Mouse (Mus musculus): ENCODE measurements at regions not wholly inside any gene's neighbourhood (a gene's known extent, or its start where the extent isn't known, plus 50 kb on each side); places are given as distances from the start of the nearest gene placed in this dataset.

GRCm38 (mm10) chr7:123823976-123824375 lies 158.7 kb upstream of the Hs3st4 start:
- H3K36me3 ChIP-seq = no peaks in the 10 kb centered on the region

GRCm38 (mm10) chr7:123826406-123826805 lies 156.3 kb upstream of the Hs3st4 start:
- WGBS = 74% methylated on average over 5 of the region's 5 CpGs
- no peak overlapping the region for H3K9ac ChIP-seq
- H3K9me3 ChIP-seq = no peaks in the 10 kb centered on the region
- H3K36me3 ChIP-seq = no peaks in the 10 kb centered on the region
- no peak overlapping the region for H3K4me2 ChIP-seq
- no peak overlapping the region for H3K4me3 ChIP-seq
- no peaks in the 10 kb centered on the region for H3K27me3 ChIP-seq
- no peak overlapping the region for H3K27ac ChIP-seq (replicated peaks)
- no peak for ATAC-seq (ENCODE audit: low FRiP score, low read depth)
- no peaks in the 10 kb centered on the region for H3K4me1 ChIP-seq (replicated peaks)

More at GRCm38 (mm10) chr7:123823976-123824375, 158.7 kb upstream of the Hs3st4 start:
- no peak for ATAC-seq (ENCODE audit: low FRiP score, low read depth)
- no peak overlapping the region for H3K9ac ChIP-seq
- H3K4me2 ChIP-seq = no peak overlapping the region
- no peak overlapping the region for H3K27ac ChIP-seq (replicated peaks)
- no peak overlapping the region for H3K4me3 ChIP-seq
- 83% methylated on average over 4 of the region's 4 CpGs for WGBS
- H3K9me3 ChIP-seq = no peaks in the 10 kb centered on the region
- H3K4me1 ChIP-seq (replicated peaks) = no peaks in the 10 kb centered on the region
- no peaks in the 10 kb centered on the region for H3K27me3 ChIP-seq

- no peak overlapping the region for H3K4me2 ChIP-seq
- no peaks in the 10 kb centered on the region for H3K4me1 ChIP-seq (replicated peaks)
- no peaks in the 10 kb centered on the region for H3K27me3 ChIP-seq
- ATAC-seq (ENCODE audit: low FRiP score, low read depth) = no peak
- WGBS = 94% methylated on average over 7 of the region's 7 CpGs
- no peaks in the 10 kb centered on the region for H3K9me3 ChIP-seq
- no peak overlapping the region for H3K9ac ChIP-seq
- no peak overlapping the region for H3K27ac ChIP-seq (replicated peaks)
- H3K36me3 ChIP-seq = no peaks in the 10 kb centered on the region
- H3K4me3 ChIP-seq = no peak overlapping the region
Observed at GRCm38 (mm10) chr7:123842552-123842951, 140.1 kb upstream of the Hs3st4 start.

GRCm38 (mm10) chr7:123847081-123847480 lies 135.6 kb upstream of the Hs3st4 start:
- H3K4me3 ChIP-seq = no peak overlapping the region
- no peaks in the 10 kb centered on the region for H3K27me3 ChIP-seq
- H3K4me1 ChIP-seq (replicated peaks) = 0 out of 2 replicates have a peak, but pooled peaks cover 7% of the 10 kb centered on the region
- 90% methylated on average over 4 of the region's 4 CpGs for WGBS
- H3K9me3 ChIP-seq = no peaks in the 10 kb centered on the region
- ATAC-seq (ENCODE audit: low FRiP score, low read depth) = no peak
- H3K27ac ChIP-seq (replicated peaks) = no peak overlapping the region
- H3K36me3 ChIP-seq = no peaks in the 10 kb centered on the region
- no peak overlapping the region for H3K4me2 ChIP-seq
- H3K9ac ChIP-seq = no peak overlapping the region

- Histone ChIP-seq H3K36me3 (no peaks in the 10 kb centered on the region), H3K9ac (no peak overlapping the region), H3K4me1 (replicated peaks) (0 out of 2 replicates have a peak, but pooled peaks cover 7% of the 10 kb centered on the region), H3K9me3 (no peaks in the 10 kb centered on the region), H3K4me3 (no peak overlapping the region), H3K4me2 (no peak overlapping the region), H3K27ac (replicated peaks) (no peak overlapping the region), H3K27me3 (no peaks in the 10 kb centered on the region)
- no peak for ATAC-seq (ENCODE audit: low FRiP score, low read depth)
- 26% methylated on average over 5 of the region's 5 CpGs for WGBS
Observed at GRCm38 (mm10) chr7:123848644-123849043, 134.0 kb upstream of the Hs3st4 start.

- Histone ChIP-seq H3K4me1 (replicated peaks) (0 out of 2 replicates have a peak, but pooled peaks cover 7% of the 10 kb centered on the region), H3K27ac (replicated peaks) (no peak overlapping the region), H3K4me2 (no peak overlapping the region), H3K36me3 (no peaks in the 10 kb centered on the region), H3K9ac (no peak overlapping the region), H3K27me3 (no peaks in the 10 kb centered on the region), H3K4me3 (no peak overlapping the region), H3K9me3 (no peaks in the 10 kb centered on the region)
- ATAC-seq (ENCODE audit: low FRiP score, low read depth) = no peak
- 62% methylated on average over 3 of the region's 3 CpGs for WGBS
Observed at GRCm38 (mm10) chr7:123849220-123849619, 133.4 kb upstream of the Hs3st4 start.

- H3K27me3 ChIP-seq = no peaks in the 10 kb centered on the region
- H3K27ac ChIP-seq (replicated peaks) = no peak overlapping the region
- no peaks in the 10 kb centered on the region for H3K9me3 ChIP-seq
- no peaks in the 10 kb centered on the region for H3K36me3 ChIP-seq
- ATAC-seq (ENCODE audit: low FRiP score, low read depth) = peak; percentile 66; the same call in 1 of the 2 replicates
- H3K9ac ChIP-seq = no peak overlapping the region
- 67% methylated on average over 10 of the region's 10 CpGs for WGBS
- H3K4me2 ChIP-seq = no peak overlapping the region
- no peak overlapping the region for H3K4me3 ChIP-seq
- H3K4me1 ChIP-seq (replicated peaks) = 0 out of 2 replicates have a peak, but pooled peaks cover 7% of the 10 kb centered on the region
Observed at GRCm38 (mm10) chr7:123850272-123851197, 132.1 kb upstream of the Hs3st4 start.

GRCm38 (mm10) chr7:123857539-123857938 lies 125.1 kb upstream of the Hs3st4 start:
- WGBS = 74% methylated on average over 6 of the region's 6 CpGs
- no peak for ATAC-seq (ENCODE audit: low FRiP score, low read depth)
- Histone ChIP-seq H3K27me3 (no peaks in the 10 kb centered on the region), H3K36me3 (no peaks in the 10 kb centered on the region), H3K27ac (replicated peaks) (no peak overlapping the region), H3K9ac (no peak overlapping the region), H3K4me3 (no peak overlapping the region), H3K4me2 (no peak overlapping the region), H3K4me1 (replicated peaks) (no peaks in the 10 kb centered on the region), H3K9me3 (no peaks in the 10 kb centered on the region)

- no peaks in the 10 kb centered on the region for H3K9me3 ChIP-seq
- H3K9ac ChIP-seq = no peak overlapping the region
- H3K36me3 ChIP-seq = no peaks in the 10 kb centered on the region
- no peak overlapping the region for H3K4me3 ChIP-seq
- no peak overlapping the region for H3K4me2 ChIP-seq
- H3K27me3 ChIP-seq = no peaks in the 10 kb centered on the region
- no peak for ATAC-seq (ENCODE audit: low FRiP score, low read depth)
- WGBS = 90% methylated on average over 2 of the region's 2 CpGs
- no peaks in the 10 kb centered on the region for H3K4me1 ChIP-seq (replicated peaks)
- H3K27ac ChIP-seq (replicated peaks) = no peak overlapping the region
Observed at GRCm38 (mm10) chr7:123861706-123862105, 121.0 kb upstream of the Hs3st4 start.

- H3K4me2 ChIP-seq = no peak overlapping the region
- H3K9ac ChIP-seq = no peak overlapping the region
- no peaks in the 10 kb centered on the region for H3K27me3 ChIP-seq
- H3K9me3 ChIP-seq = no peaks in the 10 kb centered on the region
- no peaks in the 10 kb centered on the region for H3K36me3 ChIP-seq
- H3K27ac ChIP-seq (replicated peaks) = no peak overlapping the region
- no peak overlapping the region for H3K4me3 ChIP-seq
- no peak for ATAC-seq (ENCODE audit: low FRiP score, low read depth)
- H3K4me1 ChIP-seq (replicated peaks) = no peaks in the 10 kb centered on the region
- 62% methylated on average over 4 of the region's 4 CpGs for WGBS
Observed at GRCm38 (mm10) chr7:123896759-123897444, 85.8 kb upstream of the Hs3st4 start.

GRCm38 (mm10) chr7:123907946-123908840 lies 74.5 kb upstream of the Hs3st4 start:
- ATAC-seq (ENCODE audit: low FRiP score, low read depth) = no peak
- no peak overlapping the region for H3K4me2 ChIP-seq
- no peaks in the 10 kb centered on the region for H3K36me3 ChIP-seq
- H3K9me3 ChIP-seq = no peaks in the 10 kb centered on the region
- H3K9ac ChIP-seq = no peak overlapping the region
- H3K27me3 ChIP-seq = no peaks in the 10 kb centered on the region
- H3K4me3 ChIP-seq = no peak overlapping the region
- 79% methylated on average over 6 of the region's 6 CpGs for WGBS
- H3K4me1 ChIP-seq (replicated peaks) = no peaks in the 10 kb centered on the region
- no peak overlapping the region for H3K27ac ChIP-seq (replicated peaks)
